Mouse (Mus musculus) ES-E14 (cell line): Measurements from ENCODE around the gene Tap1. TPM values are rescaled to one million over a fixed set of nuclear protein-coding genes. Genes with fewer than 3 reads are reported as not detected.
"Not testable (repeated sequence)": the region's sequence is repeated elsewhere in the genome, so short reads cannot be mapped to it uniquely, and the experiment has no call there.

Source experiments
- DNase-seq: peaks from one replicate; pipeline ENCODE4 v3.0.0-alpha.2; 2013; ENCODE audit warnings: low read depth, low spot score
- H3K27ac ChIP-seq: 2 replicates; pipeline ENCODE4 v1.5.1; 2012; ENCODE audit warnings: low read depth, mild to moderate bottlenecking, low read length, moderate library complexity, mixed read lengths; ENCODE audit not compliant: poor library complexity, insufficient read depth, severe bottlenecking
- H3K36me3 ChIP-seq: 2 replicates; pipeline ENCODE4 v1.6.1; 2012; ENCODE audit warnings: mild to moderate bottlenecking, low read length, moderate library complexity, mixed read lengths; ENCODE audit not compliant: control insufficient read depth, poor library complexity, insufficient read depth, severe bottlenecking
- H3K4me1 ChIP-seq, 2 experiments: fragments of 150-350 bp in 1 of 2; sonication (generic) in 1 of 2; 2 replicates each; pipeline ENCODE4 v1.6.1; 2012; ENCODE audit warnings: low read length in 2 of 2, mild to moderate bottlenecking in 1 of 2, mixed read lengths in 1 of 2; ENCODE audit not compliant: control insufficient read depth in 2 of 2, insufficient read depth in 2 of 2, poor library complexity in 1 of 2
- H3K4me3 ChIP-seq, 2 experiments: fragments of 150-350 bp in 1 of 2; sonication (generic) in 1 of 2; 2 replicates each; pipeline ENCODE4 v1.5.1; 2012; ENCODE audit warnings: low read length in 2 of 2, low read depth in 1 of 2, mild to moderate bottlenecking in 1 of 2, mixed read lengths in 1 of 2; ENCODE audit not compliant: insufficient read depth in 1 of 2, poor library complexity in 1 of 2, severe bottlenecking in 1 of 2
- H3K9ac ChIP-seq: 2 replicates; pipeline ENCODE4 v1.6.1; 2012; ENCODE audit warnings: low read depth, mild to moderate bottlenecking, low read length, mixed read lengths; ENCODE audit not compliant: poor library complexity, insufficient read depth, severe bottlenecking
- H3K9me3 ChIP-seq: fragments of 150-350 bp; sonication (generic); 2 replicates; pipeline ENCODE4 v1.6.1; 2012; ENCODE audit warnings: low read depth, mild to moderate bottlenecking, low read length; ENCODE audit not compliant: control insufficient read depth, insufficient read depth
- CHD2 ChIP-seq: IDR thresholded peaks from 2 replicates; pipeline ENCODE4 v1.6.1; 2014; ENCODE audit warnings: mild to moderate bottlenecking, low read depth, low read length, inconsistent platforms
- HCFC1 ChIP-seq: IDR thresholded peaks from 2 replicates; pipeline ENCODE4 v1.6.1; 2012; ENCODE audit warnings: low read length, inconsistent platforms, borderline replicate concordance; ENCODE audit not compliant: insufficient read depth
- MAFK ChIP-seq: IDR thresholded peaks from 2 replicates; pipeline ENCODE4 v1.6.1; 2014; ENCODE audit warnings: mild to moderate bottlenecking, low read depth, low read length, inconsistent platforms; ENCODE audit not compliant: insufficient read depth
- ZC3H11A ChIP-seq: IDR thresholded peaks from 2 replicates; pipeline ENCODE4 v1.6.1; 2012; ENCODE audit warnings: low read depth, mild to moderate bottlenecking, inconsistent platforms, low read length, borderline replicate concordance
- ZNF384 ChIP-seq: IDR thresholded peaks from 2 replicates; pipeline ENCODE4 v1.6.1; 2012; ENCODE audit warnings: low read depth, low read length, inconsistent platforms
- in situ Hi-C, 2 experiments: fragments of 600-800 bp; cut with MboI; formaldehyde crosslinking; loops; one replicate each; pipeline ENCODE4 v1.15.1; 2025; ENCODE audit warnings: low sequenced_read_pairs in 2 of 2, inconsistent platforms in 1 of 2; ENCODE audit not compliant: unreplicated experiment in 2 of 2
- total RNA-seq: library from RNA; depleted of rRNA; stranded (reverse); fragments of 300-350 nt; gene quantifications from 2 replicates; pipeline ENCODE4 v1.2.3, GENCODE M21; 2012

Gene Tap1
- total RNA-seq, 1 experiment, result 13.9 TPM

DNA sequence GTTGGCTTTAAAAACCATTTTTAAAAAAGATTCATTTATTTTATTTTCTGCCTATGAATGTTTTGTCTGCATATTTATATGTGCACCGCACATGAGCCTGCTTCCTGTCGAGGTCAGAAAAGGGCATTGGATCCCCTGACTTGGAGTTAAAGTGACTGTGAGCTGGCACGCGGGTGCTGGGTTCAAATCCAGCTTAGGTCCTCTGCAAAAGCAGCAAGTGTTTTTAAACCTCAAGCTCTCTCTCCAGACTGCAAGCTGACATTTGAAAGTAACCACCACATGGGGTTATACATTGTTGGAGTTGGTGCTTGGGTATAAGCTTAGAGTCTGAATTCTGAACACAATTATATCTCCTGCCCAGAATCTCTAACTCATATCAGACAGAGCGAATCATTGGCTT, 30.6 kb downstream of the Tap1 start:
- DNase-seq, result no peak
- no peaks in the 10 kb centered on the region for H3K4me1 ChIP-seq
- TF ChIP-seq MAFK (no peak), HCFC1 (no peak), CHD2 (no peak), ZC3H11A (no peak), ZNF384 (no peak)
- H3K36me3 ChIP-seq, result no peaks in the 10 kb centered on the region; the same call in none of the 2 replicates
- no peak overlapping the region for H3K4me3 ChIP-seq
- no peak overlapping the region for H3K27ac ChIP-seq
- H3K9me3 ChIP-seq, result peaks cover 4% of the 10 kb centered on the region; the same call in 1 of the 2 replicates
- no peak overlapping the region for H3K9ac ChIP-seq
- in situ Hi-C loops, result no loop called here

DNA sequence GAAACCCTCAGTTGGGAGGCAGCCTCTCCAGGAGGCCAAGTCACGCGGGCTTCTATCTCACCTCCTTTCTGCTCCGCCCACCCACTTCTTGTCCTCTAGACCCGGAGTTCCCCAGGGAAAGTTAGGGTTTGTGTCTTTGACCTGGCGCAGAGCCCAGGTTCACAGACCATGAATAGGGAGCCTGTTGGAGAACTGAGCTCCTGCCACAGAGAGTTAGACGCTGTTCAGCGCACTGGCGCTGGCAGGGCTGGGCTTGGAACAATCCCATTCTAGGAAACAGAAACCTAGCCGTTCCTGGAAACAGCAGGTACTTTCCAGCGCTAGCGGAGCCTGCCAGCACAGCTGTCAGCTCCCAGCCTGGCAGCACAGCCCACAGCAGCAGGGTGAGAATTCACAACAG, 31.3 kb downstream of the Tap1 start:
- Histone ChIP-seq H3K9ac (no peak overlapping the region), H3K27ac (no peak overlapping the region), H3K4me1 (no peaks in the 10 kb centered on the region), H3K9me3 (peaks cover 4% of the 10 kb centered on the region; the same call in 1 of the 2 replicates), H3K36me3 (no peaks in the 10 kb centered on the region; the same call in none of the 2 replicates), H3K4me3 (no peak overlapping the region)
- no peak for DNase-seq
- TF ChIP-seq ZC3H11A (no peak), CHD2 (no peak), MAFK (no peak), ZNF384 (no peak), HCFC1 (no peak)
- in situ Hi-C loops, result no loop called here

DNA sequence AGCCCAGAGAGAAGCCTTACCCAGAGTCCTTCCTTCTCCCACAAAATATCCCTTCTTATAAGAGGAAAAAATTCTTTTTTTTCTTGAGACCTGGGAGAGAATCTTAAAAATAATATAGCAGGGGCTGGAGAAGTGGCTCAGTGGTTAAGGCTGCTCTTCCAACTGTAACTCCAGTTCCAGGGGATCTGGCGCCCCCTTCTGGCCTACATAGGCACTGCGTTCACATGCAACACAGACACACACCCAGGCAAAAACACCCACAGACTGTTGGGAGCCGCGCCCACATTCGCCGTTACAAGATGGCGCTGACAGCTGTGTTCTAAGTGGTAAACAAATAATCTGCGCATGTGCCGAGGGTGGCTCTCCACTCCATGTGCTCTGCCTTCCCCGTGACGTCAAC, 31.7 kb downstream of the Tap1 start:
- H3K4me1 ChIP-seq, H3K36me3 ChIP-seq, H3K9ac ChIP-seq, in situ Hi-C loops, H3K9me3 ChIP-seq, H3K4me3 ChIP-seq, H3K27ac ChIP-seq, DNase-seq: not testable (repeated sequence)

DNA sequence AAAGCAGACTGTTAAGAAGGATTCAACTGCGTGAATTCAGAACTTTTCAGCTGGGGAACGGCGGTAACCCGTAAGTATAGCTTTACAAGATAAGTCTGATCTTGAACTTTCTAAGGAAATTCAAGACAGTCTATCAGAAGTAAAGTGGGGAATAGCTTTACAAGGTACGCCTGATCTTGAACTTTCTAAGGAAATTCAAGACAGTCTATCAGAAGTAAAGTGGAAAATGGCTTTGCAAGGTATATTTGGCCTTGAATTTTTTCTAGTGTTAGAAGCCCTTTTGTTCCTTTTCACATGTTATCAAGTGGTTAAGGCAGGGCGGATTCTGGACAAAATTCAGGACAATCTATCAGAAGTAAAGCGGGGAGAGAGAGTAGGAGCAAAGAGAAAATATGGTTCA, 32.4 kb downstream of the Tap1 start:
- H3K9ac ChIP-seq, DNase-seq, H3K4me3 ChIP-seq, H3K27ac ChIP-seq, H3K36me3 ChIP-seq, H3K9me3 ChIP-seq, in situ Hi-C loops, H3K4me1 ChIP-seq: not testable (repeated sequence)

DNA sequence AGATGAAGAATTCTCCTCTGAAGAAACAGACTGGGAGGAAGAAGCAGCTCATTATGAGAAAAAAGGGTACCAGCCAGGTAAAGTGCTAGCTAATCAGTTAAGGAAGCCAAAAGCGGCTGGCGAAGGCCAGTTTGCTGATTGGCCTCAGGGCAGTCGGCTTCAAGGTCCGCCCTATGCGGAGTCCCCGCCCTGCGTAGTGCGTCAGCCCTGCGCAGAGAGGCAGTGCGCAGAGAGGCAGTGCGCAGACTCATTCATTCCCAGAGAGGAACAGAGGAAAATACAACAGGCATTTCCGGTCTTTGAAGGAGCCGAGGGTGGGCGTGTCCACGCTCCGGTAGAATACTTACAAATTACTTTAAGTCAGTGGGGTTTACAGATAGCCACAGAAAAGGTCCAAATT, 33.0 kb downstream of the Tap1 start:
- H3K4me1 ChIP-seq, in situ Hi-C loops, H3K27ac ChIP-seq, DNase-seq, H3K4me3 ChIP-seq, H3K36me3 ChIP-seq, H3K9ac ChIP-seq: not testable (repeated sequence)
- H3K9me3 ChIP-seq, result peaks cover 12% of the 10 kb centered on the region; the same call in 1 of the 2 replicates
